Mouse (Mus musculus) olfactory bulb, adult 2 months (tissue): ENCODE results near the gene Cpeb2.

ENCODE experiments used
- CTCF ChIP-seq: fragments of 200-500 bp; IDR thresholded peaks from 2 replicates; pipeline ENCODE4 v1.5.1; 2012; ENCODE audit warnings: low read depth, mild to moderate bottlenecking, low read length, moderate library complexity; ENCODE audit not compliant: insufficient read depth
- POLR2A ChIP-seq: fragments of 200-500 bp; IDR thresholded peaks from 2 replicates; pipeline ENCODE4 v1.6.1; 2012; ENCODE audit warnings: mild to moderate bottlenecking, low read depth, low read length, moderate library complexity; ENCODE audit not compliant: insufficient read depth

DNA sequence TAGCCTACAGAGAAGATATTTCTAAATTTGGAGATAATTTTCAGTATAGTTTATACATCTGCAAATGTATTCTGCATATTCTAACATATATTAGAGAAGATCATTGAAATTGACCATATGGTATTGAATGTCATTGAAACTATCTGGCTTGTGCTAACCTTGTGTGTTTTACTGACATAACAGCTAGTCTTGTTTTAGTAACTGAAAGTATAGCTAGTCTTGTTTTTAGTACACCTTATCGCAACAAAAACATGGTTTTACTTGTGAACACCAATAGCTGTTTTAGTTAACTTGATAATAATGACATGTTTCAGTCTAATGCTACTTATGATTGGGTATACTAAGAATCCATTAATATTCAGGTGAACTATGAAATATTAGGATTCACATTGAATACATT is 45.0 kb downstream of the Cpeb2 start:
- TF ChIP-seq CTCF = no peak
- no peak for TF ChIP-seq POLR2A
